Mouse (Mus musculus): ENCODE measurements at regions not wholly inside any gene's neighbourhood (a gene's known extent, or its start where the extent isn't known, plus 50 kb on each side); places are given as distances from the start of the nearest gene placed in this dataset.
A peak's percentile ranks its signal among the peaks of the same experiment; 100 is the strongest.
"Not testable (repeated sequence)": the region's sequence is repeated elsewhere in the genome, so short reads cannot be mapped to it uniquely, and the experiment has no call there.

DNA sequence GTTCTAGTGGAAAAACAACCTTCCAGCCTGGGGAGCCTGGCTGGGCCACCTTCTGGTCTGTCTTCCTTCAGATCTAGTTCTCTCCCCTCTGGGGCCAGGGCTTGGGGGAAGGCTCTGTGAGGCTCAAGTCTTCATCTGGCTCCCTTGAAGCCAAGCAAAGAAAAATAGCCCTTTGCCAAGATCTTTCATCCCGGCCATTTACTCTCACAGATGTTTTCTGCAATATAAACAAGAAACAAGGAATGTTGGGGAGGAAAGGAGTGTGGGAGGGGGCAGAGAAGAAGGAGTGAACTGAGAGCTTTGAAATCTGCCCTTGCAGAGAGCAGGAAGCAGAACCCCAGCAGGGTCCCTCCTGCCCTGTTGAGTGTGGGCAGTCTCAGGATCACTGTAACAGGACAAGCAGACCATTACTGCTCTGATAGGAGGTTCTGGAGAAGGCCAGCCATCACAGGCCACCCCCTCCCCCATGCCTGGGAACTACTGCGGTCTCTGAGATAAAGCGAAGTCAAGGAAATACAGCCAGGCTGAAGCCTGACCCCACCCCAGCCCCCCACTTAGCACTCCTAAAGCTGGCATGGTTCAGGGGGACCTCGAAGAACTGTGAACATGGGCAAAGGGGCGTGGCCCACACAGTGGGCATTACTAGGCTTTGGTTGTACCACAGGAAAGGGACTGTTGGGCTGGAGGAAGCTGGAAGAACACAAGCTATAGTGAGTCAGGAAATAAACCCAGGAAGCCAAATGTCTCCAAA lies 118.8 kb downstream of the Zfp36l1 start:
- ATAC-seq (replicated peaks; ENCODE audit: poor library complexity, severe bottlenecking) = peak; percentile 37

DNA sequence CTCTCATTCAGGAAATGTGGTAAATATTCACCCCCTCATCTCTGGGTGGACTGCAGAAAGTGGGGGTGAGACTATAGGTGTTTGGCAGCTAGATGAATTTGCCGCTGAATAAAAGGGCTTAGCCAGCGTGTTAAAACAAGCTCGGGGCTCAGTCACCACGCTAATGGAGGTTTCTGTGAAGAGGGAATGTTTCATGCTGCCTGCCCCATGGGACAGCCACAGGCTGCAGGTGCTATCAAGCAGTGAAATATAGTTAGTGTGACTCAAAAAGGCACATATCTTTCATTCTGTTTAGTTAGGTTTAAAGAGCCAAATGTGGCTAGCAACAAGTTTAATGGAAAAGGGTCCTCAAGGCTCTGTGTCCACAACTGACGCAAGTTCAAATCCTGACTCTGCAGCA lies 121.5 kb downstream of the Zfp36l1 start:
- ATAC-seq (replicated peaks; ENCODE audit: poor library complexity, severe bottlenecking) = no peak

DNA sequence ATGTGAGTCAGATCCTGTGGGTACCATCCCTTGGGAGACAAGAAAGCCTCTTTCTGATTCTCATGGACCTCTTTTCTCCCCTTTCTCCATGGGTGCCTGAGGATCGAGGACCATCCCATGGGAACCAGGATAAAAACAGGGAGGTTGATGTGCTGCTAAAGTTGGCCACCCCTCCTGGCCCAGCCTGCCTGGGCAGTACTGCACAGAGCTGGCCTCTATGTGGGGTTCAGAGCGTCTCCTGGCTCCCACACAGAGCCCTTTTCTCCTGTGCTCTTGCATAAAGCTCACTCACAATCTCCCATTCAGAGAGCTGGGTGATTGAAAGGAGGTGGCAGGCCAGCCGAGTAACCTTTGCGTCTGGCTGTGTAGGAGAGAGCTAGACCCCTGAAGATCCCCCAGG lies 122.1 kb downstream of the Zfp36l1 start:
- ATAC-seq (replicated peaks; ENCODE audit: poor library complexity, severe bottlenecking) = no peak

DNA sequence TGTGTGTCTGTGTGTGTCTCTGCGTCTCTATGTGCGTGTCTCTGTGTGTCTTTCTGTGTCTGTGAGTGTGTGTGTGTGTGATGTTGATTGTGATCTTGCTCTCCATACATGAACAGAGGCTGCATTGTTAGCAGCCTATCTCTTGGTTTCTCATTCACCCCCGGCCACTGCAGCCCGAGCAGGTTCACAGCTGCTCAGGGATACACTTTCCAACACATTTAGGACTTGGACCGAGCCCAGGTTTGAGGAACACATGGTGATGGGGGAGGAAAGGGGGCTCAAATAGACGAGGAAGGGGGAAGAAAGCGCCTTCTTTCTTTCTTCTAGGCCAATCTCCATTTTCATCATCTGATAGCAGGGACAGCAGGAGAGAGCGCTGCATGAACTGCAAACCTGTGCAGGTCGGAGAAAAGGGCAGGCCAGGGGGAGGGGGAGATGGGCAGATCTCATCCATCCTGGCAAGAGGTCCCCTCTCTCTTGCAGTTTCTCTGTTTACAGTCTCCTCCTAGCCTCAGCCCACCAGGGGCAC lies 123.2 kb downstream of the Zfp36l1 start:
- ATAC-seq (replicated peaks; ENCODE audit: poor library complexity, severe bottlenecking) = no peak

DNA sequence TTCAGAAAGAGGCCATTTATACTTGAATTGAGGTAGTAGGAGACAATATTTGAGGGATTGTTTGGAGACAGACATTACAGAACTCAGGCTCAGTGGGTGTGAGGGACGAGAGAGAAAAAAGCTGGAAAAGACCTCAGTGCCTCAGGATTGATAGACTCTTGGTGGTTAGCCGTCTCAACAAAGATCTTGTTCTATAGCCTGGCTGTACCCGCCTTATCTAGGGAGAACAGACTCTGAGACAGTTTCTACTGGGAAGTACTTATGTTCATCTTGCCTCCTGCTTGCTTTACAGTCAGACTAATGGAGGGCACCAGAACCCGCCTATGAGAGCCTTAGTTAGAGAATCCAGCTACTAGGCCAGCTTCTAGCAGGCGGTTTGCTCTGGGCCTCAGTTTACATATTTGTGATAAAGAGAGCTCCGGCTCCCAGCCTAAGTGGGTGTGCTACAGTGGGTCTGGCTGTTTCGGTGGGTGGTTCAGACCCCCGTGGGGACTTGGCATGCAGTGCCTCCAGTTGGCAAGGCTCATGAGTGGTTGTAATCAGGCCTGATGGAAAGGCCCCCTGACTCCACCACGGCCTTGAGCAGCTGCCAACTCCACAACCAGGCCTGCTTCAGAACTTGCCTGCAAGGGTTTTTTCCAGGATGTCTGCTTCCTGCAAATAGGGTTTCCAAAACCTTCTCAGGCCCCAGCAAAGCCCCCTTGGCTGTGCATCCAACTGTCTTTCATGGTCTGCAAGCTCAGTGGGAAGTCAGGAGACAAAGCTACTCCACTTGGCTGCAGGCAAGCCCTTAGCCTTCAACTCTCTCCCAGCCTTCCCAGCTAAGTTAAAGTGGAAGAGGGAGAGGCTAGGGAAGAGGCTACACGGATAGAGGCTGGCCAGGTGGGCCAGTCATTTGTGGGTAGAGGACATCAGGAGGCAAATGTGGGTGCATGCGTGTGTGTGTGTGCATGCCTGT lies 124.1 kb downstream of the Zfp36l1 start:
- ATAC-seq (replicated peaks; ENCODE audit: poor library complexity, severe bottlenecking) = no peak

GRCm38 (mm10) chr12:79986241-79986976 lies 126.4 kb downstream of the Zfp36l1 start:
- no peak for ATAC-seq (replicated peaks; ENCODE audit: poor library complexity, severe bottlenecking)

DNA sequence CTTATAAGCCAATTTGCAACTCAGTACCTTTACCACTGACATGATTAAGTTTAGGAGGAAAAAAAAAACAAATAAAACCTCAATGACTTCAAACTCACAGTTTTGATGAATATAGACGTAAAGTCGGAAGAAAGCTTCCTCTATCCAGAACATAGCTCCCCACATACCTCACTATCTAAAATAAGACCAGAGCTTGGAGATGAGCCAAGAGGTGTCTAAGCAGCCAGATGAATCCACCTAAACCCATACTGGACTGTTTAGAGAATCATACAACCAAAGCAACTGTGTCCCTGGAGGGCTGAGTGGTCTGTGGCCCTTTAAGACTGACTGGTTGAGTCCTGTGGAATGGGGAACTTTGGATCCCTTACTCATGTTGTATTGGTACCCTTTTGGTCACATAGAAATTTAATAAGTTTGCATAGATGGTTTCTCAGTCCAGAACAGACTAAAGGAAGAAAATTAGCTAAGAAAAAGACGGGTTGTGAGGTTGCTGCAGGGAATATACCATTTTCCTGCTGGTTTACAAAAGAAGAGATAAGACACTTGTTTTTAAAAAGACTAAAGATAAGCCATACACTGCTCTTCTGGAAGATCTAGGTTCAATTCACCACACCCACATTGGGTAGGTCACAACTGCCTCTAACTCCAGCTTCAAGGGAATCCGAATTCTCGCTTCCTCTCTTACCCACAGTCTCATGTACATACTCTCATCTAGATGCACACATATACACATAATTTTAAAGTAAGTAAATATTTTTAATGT lies 127.6 kb downstream of the Zfp36l1 start:
- no peak for ATAC-seq (replicated peaks; ENCODE audit: poor library complexity, severe bottlenecking)

GRCm38 (mm10) chr12:79984025-79984790 lies 128.6 kb downstream of the Zfp36l1 start:
- ATAC-seq (replicated peaks; ENCODE audit: poor library complexity, severe bottlenecking) = no peak

GRCm38 (mm10) chr12:79983232-79983631 lies 129.6 kb downstream of the Zfp36l1 start:
- ATAC-seq (replicated peaks; ENCODE audit: poor library complexity, severe bottlenecking) = peak; percentile 35; the same call in 1 of the 2 replicates

- ATAC-seq (replicated peaks; ENCODE audit: poor library complexity, severe bottlenecking) = not testable (repeated sequence)
These were observed 130.3 kb downstream of the Zfp36l1 start for GRCm38 (mm10) chr12:79982497-79982896.

DNA sequence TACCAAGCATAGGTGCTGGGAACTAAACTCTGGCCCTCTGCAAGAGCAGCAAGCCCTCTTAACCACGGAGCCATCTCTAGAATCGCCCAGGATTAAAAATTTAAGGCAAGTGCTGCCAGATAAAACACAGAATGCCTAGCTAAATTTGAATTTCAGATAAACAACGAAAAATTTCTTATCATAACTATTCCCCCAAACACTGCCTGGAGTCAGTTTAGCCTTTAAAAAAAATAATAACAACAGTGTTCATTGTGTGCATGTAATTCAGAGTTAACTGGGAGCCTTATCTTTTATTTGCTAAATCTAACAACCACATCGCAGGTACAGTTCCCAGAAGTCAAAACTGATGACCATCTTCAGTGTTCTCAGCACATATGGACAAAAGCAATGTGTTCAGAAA lies 132.1 kb downstream of the Zfp36l1 start:
- no peak for ATAC-seq (replicated peaks; ENCODE audit: poor library complexity, severe bottlenecking)

DNA sequence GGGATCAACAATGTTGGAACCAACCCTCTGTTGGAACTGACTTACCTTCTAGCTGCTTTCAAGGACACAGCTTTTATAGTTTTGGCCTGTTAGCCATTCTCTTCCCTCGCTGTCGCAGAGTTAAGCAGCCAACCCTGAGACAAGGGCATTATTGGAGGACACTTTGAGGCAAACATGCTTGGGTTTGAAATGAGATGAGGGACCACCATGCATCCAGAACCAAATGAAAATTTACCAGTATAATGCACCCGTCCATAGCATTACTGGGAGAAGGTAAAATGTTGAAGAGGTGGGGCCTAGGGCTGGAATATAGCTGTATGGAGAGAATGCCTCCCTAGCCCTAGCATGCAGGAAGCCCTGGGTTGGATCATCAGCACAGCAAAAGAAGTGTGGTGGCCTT lies 135.7 kb downstream of the Zfp36l1 start:
- ATAC-seq (replicated peaks; ENCODE audit: poor library complexity, severe bottlenecking) = no peak

DNA sequence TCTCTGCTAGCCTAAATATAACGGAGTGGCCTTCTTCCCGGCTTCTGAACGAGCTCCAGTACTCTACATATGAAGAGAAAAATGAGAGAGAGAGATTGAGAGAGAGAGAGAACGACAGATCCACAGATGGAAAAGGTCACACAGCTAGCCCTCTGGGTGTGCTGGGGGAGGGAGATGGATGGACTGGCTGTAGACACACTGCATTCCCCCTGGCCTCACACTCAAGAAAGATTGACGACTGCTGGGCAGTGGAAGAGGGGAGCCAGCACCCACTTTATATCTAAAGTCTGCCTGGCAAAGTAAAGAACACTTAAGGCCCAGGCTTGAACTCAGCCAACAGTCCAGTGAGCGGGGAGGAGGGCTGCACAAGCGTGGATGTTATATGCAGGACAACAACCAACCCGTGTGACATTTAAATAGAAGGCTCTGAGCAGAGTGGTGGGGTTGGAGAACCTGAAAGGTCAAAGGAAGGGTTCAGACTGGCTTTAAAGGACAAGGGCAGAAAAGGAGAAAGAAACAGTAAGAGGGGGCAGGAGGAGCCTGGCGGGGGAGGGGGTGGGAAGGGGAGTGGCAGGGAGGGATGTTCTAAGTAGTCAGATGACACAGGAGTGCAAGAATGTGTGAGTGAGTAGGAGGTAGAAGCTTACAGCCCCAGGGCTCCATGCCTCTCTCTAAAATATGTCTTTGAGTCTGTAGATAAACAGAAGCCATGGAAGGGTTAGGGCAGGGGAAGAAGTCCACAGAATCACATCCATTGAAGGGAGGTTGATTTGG lies 137.2 kb downstream of the Zfp36l1 start:
- ATAC-seq (replicated peaks; ENCODE audit: poor library complexity, severe bottlenecking) = no peak

- no peak for ATAC-seq (replicated peaks; ENCODE audit: poor library complexity, severe bottlenecking)
These were observed 137.8 kb downstream of the Zfp36l1 start for GRCm38 (mm10) chr12:79975050-79975449.

- no peak for ATAC-seq (replicated peaks; ENCODE audit: poor library complexity, severe bottlenecking)
These were observed 138.3 kb downstream of the Zfp36l1 start for GRCm38 (mm10) chr12:79974530-79974929.

- no peak for ATAC-seq (replicated peaks; ENCODE audit: poor library complexity, severe bottlenecking)
These were observed 139.1 kb downstream of the Zfp36l1 start for GRCm38 (mm10) chr12:79973566-79974230.

GRCm38 (mm10) chr12:79970981-79971390 lies 141.8 kb downstream of the Zfp36l1 start:
- ATAC-seq (replicated peaks; ENCODE audit: poor library complexity, severe bottlenecking) = no peak

Measured in granulocyte monocyte progenitor cell, adult 5-6 weeks (primary cell).